Mouse (Mus musculus) adrenal gland, postnatal 25 days (tissue): ENCODE results near the gene Egflam. TPM values are rescaled to one million over a fixed set of nuclear protein-coding genes. Genes with fewer than 3 reads are reported as not detected.

Source experiments
- DNase-seq: peaks from one replicate; pipeline ENCODE4 v3.0.0; 2021; ENCODE audit warnings: mixed read lengths
- total RNA-seq: library from RNA; stranded (reverse); gene quantifications from 2 replicates; pipeline ENCODE4 v1.2.3, GENCODE M21; 2021

Gene Egflam
- total RNA-seq, 1 experiment from 2014 or later: 3.4 TPM

- DNase-seq: no peak
Observed at GRCm38 (mm10) chr15:7292854-7293253, 105.3 kb downstream of the Egflam start.

- DNase-seq: no peak
Observed at GRCm38 (mm10) chr15:7290003-7290402, 108.2 kb downstream of the Egflam start.

GRCm38 (mm10) chr15:7289516-7289915 lies 108.7 kb downstream of the Egflam start:
- DNase-seq: peak; percentile 3

GRCm38 (mm10) chr15:7288841-7289424 lies 109.3 kb downstream of the Egflam start:
- DNase-seq: no peak

GRCm38 (mm10) chr15:7287911-7288310 lies 110.3 kb downstream of the Egflam start:
- DNase-seq: no peak

GRCm38 (mm10) chr15:7281579-7281978 lies 116.6 kb downstream of the Egflam start:
- no peak for DNase-seq

GRCm38 (mm10) chr15:7263822-7264221 lies 134.4 kb downstream of the Egflam start:
- peak; percentile 84 for DNase-seq

GRCm38 (mm10) chr15:7263339-7263738 lies 134.9 kb downstream of the Egflam start:
- no peak for DNase-seq

- DNase-seq: no peak
Observed at GRCm38 (mm10) chr15:7261371-7261770, 136.8 kb downstream of the Egflam start.

- no peak for DNase-seq
Observed at GRCm38 (mm10) chr15:7256577-7256976, 141.6 kb downstream of the Egflam start.

GRCm38 (mm10) chr15:7253326-7253725 lies 144.9 kb downstream of the Egflam start:
- DNase-seq: no peak

- no peak for DNase-seq
Observed at GRCm38 (mm10) chr15:7252106-7252636, 146.0 kb downstream of the Egflam start.

- DNase-seq: no peak
Observed at GRCm38 (mm10) chr15:7251042-7251441, 147.2 kb downstream of the Egflam start.

GRCm38 (mm10) chr15:7249216-7249615 lies 149.0 kb downstream of the Egflam start:
- no peak for DNase-seq

- DNase-seq: no peak
Observed at GRCm38 (mm10) chr15:7247321-7247720, 150.9 kb downstream of the Egflam start.

GRCm38 (mm10) chr15:7242161-7242850 lies 155.9 kb downstream of the Egflam start:
- DNase-seq: no peak

- DNase-seq: no peak
Observed at GRCm38 (mm10) chr15:7240950-7241349, 157.2 kb downstream of the Egflam start.

- no peak for DNase-seq
Observed at GRCm38 (mm10) chr15:7239904-7240303, 158.3 kb downstream of the Egflam start.

- DNase-seq: no peak
Observed at GRCm38 (mm10) chr15:7233393-7234090, 164.7 kb downstream of the Egflam start.

- peak; percentile 78 for DNase-seq
Observed at GRCm38 (mm10) chr15:7226225-7226624, 172.0 kb downstream of the Egflam start.

GRCm38 (mm10) chr15:7224151-7224775 lies 173.9 kb downstream of the Egflam start:
- DNase-seq: no peak

- no peak for DNase-seq
Observed at GRCm38 (mm10) chr15:7222809-7223208, 175.4 kb downstream of the Egflam start.

GRCm38 (mm10) chr15:7217273-7217598 lies 181.0 kb downstream of the Egflam start:
- no peak for DNase-seq
